Mouse (Mus musculus): ENCODE measurements around the gene Barhl2.

GRCm38 (mm10) chr5:106447951-106448797, 9.8 kb downstream of the Barhl2 start:
- TF ChIP-seq POLR2A (IDR thresholded peaks at IDR 0.05; ENCODE audit: insufficient read depth, low read depth, low read length) = no peak
- TF ChIP-seq CTCF (IDR thresholded peaks at IDR 0.05) = no peak
- no peak for TF ChIP-seq EP300 (IDR thresholded peaks at IDR 0.05; ENCODE audit: insufficient read depth, low read depth, low read length)
